7 mouse cellular contexts compared by ENCODE assay signal in genomic region chr1:136234595-136235092, GRCm38 (mm10). TPM values are rescaled to one million over a fixed set of nuclear protein-coding genes. Genes with fewer than 3 reads are reported as not detected.
DNase-seq lines count a peak whose midpoint lies in the region; ATAC-seq lines count a peak whose summit lies in the region.

No protein-coding gene starts in this region.

- DNase-seq in lung, adult 18-20 months, result no peak
- DNase-seq in forebrain, embryonic 11.5 days (ENCODE audit: low spot score), result no peak
- no peak for DNase-seq in ovary, adult 18-20 months (ENCODE audit: low spot score)
- DNase-seq in urinary bladder, postnatal 36 days (ENCODE audit: low spot score in 2 of 2), result no peak

- H3K27me3 ChIP-seq in lung, embryonic 16.5 days (ENCODE audit: control insufficient read depth, insufficient read depth, low read depth, low read length), result no peaks in the 10 kb centered on the region
- H3K27me3 ChIP-seq in forebrain, embryonic 11.5 days (ENCODE audit: control insufficient read depth, insufficient read depth, low read length), result no peaks in the 10 kb centered on the region
- H3K27me3 ChIP-seq in liver, embryonic 12.5 days (replicated peaks), result peaks cover 81% of the 10 kb centered on the region
- H3K27me3 ChIP-seq in stomach, embryonic 15.5 days (replicated peaks), result no peaks in the 10 kb centered on the region

- H3K4me3 ChIP-seq in lung, embryonic 16.5 days (ENCODE audit: low read length), result peak overlapping the region; percentile 52
- H3K4me3 ChIP-seq in forebrain, embryonic 11.5 days (ENCODE audit: low read depth, low read length), result peak overlapping the region; percentile 64
- peak overlapping the region; percentile 54 for H3K4me3 ChIP-seq in liver, embryonic 12.5 days
- peak overlapping the region; percentile 61 for H3K4me3 ChIP-seq in stomach, embryonic 15.5 days (replicated peaks)

- peak overlapping the region; percentile 75 for H3K4me2 ChIP-seq in lung, embryonic 16.5 days (ENCODE audit: low read depth, low read length)
- peak overlapping the region; percentile 75 for H3K4me2 ChIP-seq in forebrain, embryonic 11.5 days (ENCODE audit: low read depth, low read length, severe bottlenecking)
- peak overlapping the region; percentile 70 for H3K4me2 ChIP-seq in liver, embryonic 12.5 days
- H3K4me2 ChIP-seq in stomach, embryonic 15.5 days, result peak overlapping the region; percentile 93

- no peaks in the 10 kb centered on the region for H3K9me3 ChIP-seq in lung, embryonic 16.5 days (ENCODE audit: control insufficient read depth, low read length)
- no peaks in the 10 kb centered on the region for H3K9me3 ChIP-seq in forebrain, embryonic 11.5 days (ENCODE audit: control insufficient read depth, low read length)
- H3K9me3 ChIP-seq in liver, embryonic 12.5 days (replicated peaks), result no peaks in the 10 kb centered on the region
- no peaks in the 10 kb centered on the region for H3K9me3 ChIP-seq in stomach, embryonic 15.5 days

- H3K27ac ChIP-seq in lung, embryonic 16.5 days (ENCODE audit: low read length), result peak overlapping the region; percentile 48; the same call in 1 of the 2 replicates
- peak overlapping the region; percentile 44; the same call in 1 of the 2 replicates for H3K27ac ChIP-seq in forebrain, embryonic 11.5 days (ENCODE audit: low read depth, low read length)
- H3K27ac ChIP-seq in liver, embryonic 12.5 days, result no peak overlapping the region
- H3K27ac ChIP-seq in stomach, embryonic 15.5 days, result no peak overlapping the region

- H3K4me1 ChIP-seq in lung, embryonic 16.5 days (replicated peaks; ENCODE audit: control insufficient read depth, insufficient read depth, low read length), result peaks cover 19% of the 10 kb centered on the region
- peaks cover 24% of the 10 kb centered on the region for H3K4me1 ChIP-seq in forebrain, embryonic 11.5 days (replicated peaks; ENCODE audit: control insufficient read depth, insufficient read depth, low read length)
- peaks cover 29% of the 10 kb centered on the region for H3K4me1 ChIP-seq in liver, embryonic 12.5 days
- H3K4me1 ChIP-seq in stomach, embryonic 15.5 days, result peaks cover 17% of the 10 kb centered on the region; the same call in 1 of the 2 replicates

- H3K9ac ChIP-seq in lung, embryonic 16.5 days (ENCODE audit: low read length), result peak overlapping the region; percentile 70
- H3K9ac ChIP-seq in forebrain, embryonic 11.5 days (ENCODE audit: low read length), result peak overlapping the region; percentile 83
- peak overlapping the region; percentile 23; the same call in 1 of the 2 replicates for H3K9ac ChIP-seq in liver, embryonic 12.5 days
- H3K9ac ChIP-seq in stomach, embryonic 15.5 days, result 0 out of 2 replicates have a peak overlapping the region, but pooled peaks have one; percentile 29

- no peaks in the 10 kb centered on the region for H3K36me3 ChIP-seq in lung, embryonic 16.5 days (ENCODE audit: control insufficient read depth, insufficient read depth, low read length)
- H3K36me3 ChIP-seq in forebrain, embryonic 11.5 days (ENCODE audit: control insufficient read depth, insufficient read depth, low read length), result no peaks in the 10 kb centered on the region
- no peaks in the 10 kb centered on the region for H3K36me3 ChIP-seq in liver, embryonic 12.5 days
- no peaks in the 10 kb centered on the region for H3K36me3 ChIP-seq in stomach, embryonic 15.5 days

- 2% methylated on average over 9 of the region's 9 CpGs for WGBS in lung, embryonic 16.5 days
- WGBS in forebrain, embryonic 11.5 days, result under 1% methylated on average over 9 of the region's 9 CpGs
- 3% methylated on average over 9 of the region's 9 CpGs for WGBS in liver, embryonic 12.5 days (ENCODE audit: insufficient replicate concordance)
- WGBS in stomach, embryonic 15.5 days, result 4% methylated on average over 9 of the region's 9 CpGs

- ATAC-seq in lung, embryonic 16.5 days (ENCODE audit: low read depth), result peak; percentile 1; the same call in 1 of the 2 replicates
- no peak; the same call in 1 of the 2 replicates for ATAC-seq in forebrain, embryonic 11.5 days (replicated peaks; ENCODE audit: low FRiP score)
- ATAC-seq in liver, embryonic 12.5 days, result 0 out of 2 replicates have a peak, but pooled peaks have one; percentile 19
- no peak for ATAC-seq in stomach, embryonic 15.5 days (ENCODE audit: insufficient read depth, low FRiP score, low read depth)

RNA-seq across cellular contexts. Expression of gene Inava, which starts 0.6 kb away (rescaled TPM):
- polyA plus RNA-seq in lung, embryonic 16.5 days (2015; fragmentation: Nextera tagmentation; extraction: Ambion mirVana), result 15.2 and 15.3 TPM in 2 replicates
- polyA plus RNA-seq in forebrain, embryonic 11.5 days (2014; fragmentation: Nextera tagmentation; extraction: Ambion mirVana), result 19.5 and 19.8 TPM in 2 replicates
- polyA plus RNA-seq in liver, embryonic 12.5 days (2016; fragmentation: Nextera tagmentation; extraction: Ambion mirVana), result 0.67 and 1.0 TPM in 2 replicates
- 30.8 and 33.1 TPM in 2 replicates for polyA plus RNA-seq in stomach, embryonic 15.5 days (2015; fragmentation: Nextera tagmentation; extraction: Ambion mirVana)

RNA-seq across cellular contexts. Expression of gene Mroh3, which starts 22.0 kb away (rescaled TPM):
- polyA plus RNA-seq in lung, embryonic 16.5 days (2015; fragmentation: Nextera tagmentation; extraction: Ambion mirVana), result 0.24 TPM in 1 of 2 replicates, not detected in the other
- polyA plus RNA-seq in forebrain, embryonic 11.5 days (2014; fragmentation: Nextera tagmentation; extraction: Ambion mirVana), result 0.41 TPM in 1 of 2 replicates, not detected in the other
- polyA plus RNA-seq in liver, embryonic 12.5 days (2016; fragmentation: Nextera tagmentation; extraction: Ambion mirVana), result not detected in 2 replicates
- polyA plus RNA-seq in stomach, embryonic 15.5 days (2015; fragmentation: Nextera tagmentation; extraction: Ambion mirVana), result 0.66 and 0.73 TPM in 2 replicates

RNA-seq across cellular contexts. Expression of gene Gpr25, which starts 26.0 kb away (rescaled TPM):
- polyA plus RNA-seq in lung, embryonic 16.5 days (2015; fragmentation: Nextera tagmentation; extraction: Ambion mirVana), result not detected in 2 replicates
- not detected in 2 replicates for polyA plus RNA-seq in forebrain, embryonic 11.5 days (2014; fragmentation: Nextera tagmentation; extraction: Ambion mirVana)
- not detected in 2 replicates for polyA plus RNA-seq in liver, embryonic 12.5 days (2016; fragmentation: Nextera tagmentation; extraction: Ambion mirVana)
- not detected in 2 replicates for polyA plus RNA-seq in stomach, embryonic 15.5 days (2015; fragmentation: Nextera tagmentation; extraction: Ambion mirVana)

Comparison
In these comparisons a context has a peak if more than half of its experiments do, and no peak if none do; other contexts are left out.
1. ATAC-seq: peak in lung, embryonic 16.5 days (single experiment) and liver, embryonic 12.5 days (single experiment); none in forebrain, embryonic 11.5 days (single experiment) and stomach, embryonic 15.5 days (single experiment).
2. H3K27ac ChIP-seq: peak in lung, embryonic 16.5 days (single experiment) and forebrain, embryonic 11.5 days (single experiment); none in liver, embryonic 12.5 days (single experiment) and stomach, embryonic 15.5 days (single experiment).
3. H3K9ac ChIP-seq: peak in every context shown above with its lines; median percentile 83 in forebrain, embryonic 11.5 days; 70 in lung, embryonic 16.5 days; 29 in stomach, embryonic 15.5 days; 23 in liver, embryonic 12.5 days.
4. Peak in every context shown above with its lines, with median percentiles within 50 percentile points of each other: H3K4me2 ChIP-seq and H3K4me3 ChIP-seq.